Mouse (Mus musculus) midbrain, embryonic 11.5 days (tissue): Measurements from ENCODE around the gene A530084C06Rik. TPM values are rescaled to one million over a fixed set of nuclear protein-coding genes. Genes with fewer than 3 reads are reported as not detected.

Experiments used
- ATAC-seq: fragments of 200-750 bp; cut with Nextera tagmentation; 2 replicates; pipeline ENCODE4 v1.8.0; 2017; ENCODE audit warnings: moderate TSS enrichment, moderate library complexity; ENCODE audit not compliant: low FRiP score
- DNase-seq: peaks from one replicate; pipeline ENCODE4 v3.0.0; 2015; ENCODE audit warnings: low spot score; ENCODE audit errors: missing footprints
- H3K27ac ChIP-seq: fragments of 300-500 bp; sonication (generic); 2 replicates; pipeline ENCODE4 v1.5.1; 2014; ENCODE audit warnings: low read depth, low read length
- H3K27me3 ChIP-seq: fragments of 300-500 bp; sonication (generic); 2 replicates; pipeline ENCODE4 v1.6.1; 2014; ENCODE audit warnings: mild to moderate bottlenecking, low read length, moderate library complexity, mixed read lengths; ENCODE audit not compliant: control insufficient read depth, insufficient read depth
- H3K36me3 ChIP-seq: fragments of 300-500 bp; sonication (generic); 2 replicates; pipeline ENCODE4 v1.6.1; 2014; ENCODE audit warnings: mild to moderate bottlenecking, low read length, moderate library complexity, mixed read lengths; ENCODE audit not compliant: control insufficient read depth, insufficient read depth
- H3K4me1 ChIP-seq: fragments of 300-500 bp; sonication (generic); 2 replicates; pipeline ENCODE4 v1.6.1; 2014; ENCODE audit warnings: low read length; ENCODE audit not compliant: control insufficient read depth, insufficient read depth
- H3K4me2 ChIP-seq: fragments of 300-500 bp; sonication (generic); 2 replicates; pipeline ENCODE4 v1.6.1; 2014; ENCODE audit warnings: mild to moderate bottlenecking, moderate library complexity
- H3K4me3 ChIP-seq: fragments of 300-500 bp; sonication (generic); 2 replicates; pipeline ENCODE4 v1.5.1; 2014; ENCODE audit warnings: low read depth, low read length
- H3K9ac ChIP-seq: fragments of 300-500 bp; sonication (generic); 2 replicates; pipeline ENCODE4 v1.6.1; 2014; ENCODE audit warnings: low read length
- H3K9me3 ChIP-seq: fragments of 300-500 bp; sonication (generic); 2 replicates; pipeline ENCODE4 v1.6.1; 2016; ENCODE audit warnings: low read length; ENCODE audit not compliant: control insufficient read depth
- WGBS: fragments of 180-500 bp; shearing (Covaris S2); extraction: QIAGEN DNeasy Blood & Tissue Kit; methylation state at CpG from one replicate; pipeline ENCODE4 v1.1.7; 2014; 5-methylcytosine and 5-hydroxymethylcytosine counted together
- polyA plus RNA-seq: library from polyadenylated mRNA; unstranded; fragments of >200 nt; fragmentation: Nextera tagmentation; extraction: Ambion mirVana; gene quantifications from 2 replicates; pipeline ENCODE4 v1.2.1, GENCODE M21; 2014

The A530084C06Rik gene
- polyA plus RNA-seq, 1 experiment from 2014 or later, result not detected

DNA sequence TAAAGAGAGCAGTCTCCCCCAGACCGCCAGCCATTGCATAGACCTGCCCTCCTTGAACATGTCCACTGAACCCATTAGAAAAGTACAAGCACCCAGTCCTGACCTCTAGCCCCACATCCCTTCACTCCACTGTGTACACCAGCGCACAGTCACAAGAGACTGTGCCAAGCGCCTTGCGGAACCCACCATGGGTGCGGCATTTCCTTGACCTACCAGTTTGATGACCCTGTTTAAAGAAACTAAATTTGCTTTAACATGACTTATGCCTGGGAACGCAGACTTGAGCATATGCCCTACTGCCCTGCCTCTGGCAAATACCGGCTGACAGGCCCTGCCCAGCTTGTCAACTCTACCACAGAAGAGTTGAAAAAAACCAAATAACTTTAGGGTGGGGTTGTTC is 43.9 kb downstream of the A530084C06Rik start:
- no peak for DNase-seq
- no peak for ATAC-seq
- 93% methylated on average over 7 of the region's 7 CpGs for WGBS

DNA sequence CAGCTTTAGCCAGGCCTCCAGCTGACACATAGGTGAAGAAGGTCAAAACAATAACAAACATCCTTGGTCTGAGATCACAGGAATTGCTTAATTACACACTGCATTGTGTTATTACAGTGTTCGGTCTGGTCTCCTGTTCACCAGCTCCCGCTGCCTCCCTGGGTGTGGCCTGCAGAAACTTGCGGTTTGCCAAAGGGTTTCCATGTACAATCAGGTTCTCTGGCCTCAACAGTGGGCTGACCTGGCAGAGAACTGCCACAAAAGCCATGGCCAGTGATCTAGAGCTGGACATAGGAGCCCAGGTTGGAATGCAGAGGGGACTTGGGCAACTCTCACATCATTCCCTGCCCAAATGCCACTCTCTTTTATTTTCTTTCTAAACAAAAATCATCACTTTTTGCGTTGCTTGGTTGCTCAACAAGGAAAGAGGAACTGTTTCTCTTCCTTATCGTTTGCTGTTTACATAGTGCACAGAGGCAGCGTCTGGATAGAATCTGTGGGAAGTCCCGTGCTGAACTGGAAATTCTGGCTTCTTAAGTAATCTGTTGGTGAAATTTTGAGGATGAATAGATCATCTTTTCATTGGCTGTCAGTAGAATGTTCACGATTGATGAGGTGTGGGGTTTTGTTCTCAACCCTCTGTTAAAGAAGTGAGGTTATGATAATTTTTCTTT is 52.5 kb downstream of the A530084C06Rik start:
- Histone ChIP-seq H3K4me3 (no peak overlapping the region), H3K36me3 (no peaks in the 10 kb centered on the region), H3K9ac (no peak overlapping the region), H3K4me1 (no peaks in the 10 kb centered on the region), H3K27me3 (no peaks in the 10 kb centered on the region), H3K27ac (no peak overlapping the region), H3K9me3 (no peaks in the 10 kb centered on the region), H3K4me2 (no peak overlapping the region)
- WGBS, result 80% methylated on average over 8 of the region's 8 CpGs
- DNase-seq (no peak), ATAC-seq (no peak)

More for the DNA sequence above, 43.9 kb downstream of the A530084C06Rik start:
- Histone ChIP-seq H3K9me3 (no peaks in the 10 kb centered on the region), H3K4me2 (no peak overlapping the region), H3K4me3 (no peak overlapping the region), H3K4me1 (no peaks in the 10 kb centered on the region), H3K27me3 (no peaks in the 10 kb centered on the region), H3K36me3 (no peaks in the 10 kb centered on the region), H3K27ac (no peak overlapping the region), H3K9ac (no peak overlapping the region)

Other genes with a start within 250 kb of the A530084C06Rik start
- 1.8 and 2.2 TPM in 2 replicates for gene Foxq1, start 3.2 kb downstream of the A530084C06Rik start, polyA plus RNA-seq
- gene Foxf2, start 66.5 kb upstream of the A530084C06Rik start, polyA plus RNA-seq, result 5.1 and 5.6 TPM in 2 replicates
- 6.5 and 7.0 TPM in 2 replicates for gene Foxc1, start 247.3 kb upstream of the A530084C06Rik start, polyA plus RNA-seq